Mouse (Mus musculus) right cerebral cortex, postnatal 14 days (tissue): Measurements from ENCODE around the gene Tmeff1.
A peak's percentile ranks its signal among the peaks of the same experiment; 100 is the strongest.

Experiments used
- DNase-seq: peaks from one replicate; pipeline ENCODE4 v3.0.0; 2022

Gene Tmeff1

DNA sequence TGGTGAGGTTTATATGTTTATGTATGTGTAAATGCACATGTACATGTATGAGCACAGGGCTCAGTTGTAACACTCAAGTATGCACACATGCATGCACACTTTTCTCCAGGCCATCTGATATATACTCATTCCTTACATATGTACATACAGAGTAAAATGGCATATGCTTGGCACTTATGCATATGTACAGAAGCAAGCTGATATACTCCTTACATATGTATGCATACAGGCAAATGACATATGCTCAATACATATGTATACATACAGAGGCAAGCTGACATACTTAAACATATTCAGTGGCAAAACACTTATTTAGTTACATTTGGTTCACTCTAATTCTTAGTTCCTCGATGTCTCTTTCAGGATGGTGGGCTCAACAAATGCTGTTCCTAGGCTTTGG is 7.1 kb upstream of the Tmeff1 start:
- no peak for DNase-seq

DNA sequence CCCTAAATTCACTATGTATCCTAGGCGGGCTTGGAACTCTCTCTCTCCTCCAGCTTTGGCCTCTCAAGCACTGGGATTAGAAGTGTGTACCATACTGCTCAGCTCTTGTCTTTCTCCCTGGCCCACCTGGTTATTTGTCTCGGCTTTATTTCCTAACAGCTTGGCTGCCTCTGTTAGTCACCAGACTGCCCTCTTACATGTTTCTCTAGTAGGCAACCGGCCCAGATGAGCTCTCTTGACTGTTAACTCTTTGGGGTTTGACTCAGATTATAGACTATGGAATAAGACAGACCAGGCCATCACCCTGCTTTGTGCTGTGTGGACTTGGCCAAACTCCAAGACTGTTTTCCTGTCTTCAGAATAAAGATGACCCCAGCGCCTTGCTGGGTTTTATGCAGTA is 6.6 kb upstream of the Tmeff1 start:
- no peak for DNase-seq

DNA sequence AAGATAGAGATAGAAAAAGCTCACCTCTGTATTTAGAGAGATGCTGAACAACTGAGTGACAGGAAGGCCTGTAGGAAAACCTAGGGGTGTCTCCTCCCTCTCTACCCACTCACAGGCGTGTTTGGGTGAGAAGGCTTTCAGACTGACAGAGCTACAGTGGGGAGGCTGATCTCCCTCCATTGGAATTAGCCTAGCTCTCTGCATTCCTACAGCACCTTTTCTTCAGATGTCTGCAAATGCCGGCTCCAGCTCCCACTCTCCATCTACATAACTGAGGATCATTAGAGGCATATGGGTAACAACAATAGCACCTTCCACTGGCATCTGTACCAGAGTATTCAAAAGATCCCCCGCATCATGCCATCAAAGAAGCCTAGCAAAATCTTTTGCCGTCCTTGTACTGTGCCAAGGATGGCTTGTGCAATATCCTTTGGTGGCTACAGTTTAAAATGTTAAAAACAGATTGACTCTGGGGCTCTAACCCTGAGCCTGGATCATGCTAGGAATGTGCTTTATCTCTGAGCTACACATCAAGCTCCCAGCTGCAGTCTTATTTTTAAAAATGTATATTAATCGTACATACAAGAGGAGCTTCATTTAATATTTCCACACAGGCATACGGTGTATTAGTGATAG is 5.4 kb upstream of the Tmeff1 start:
- DNase-seq, result no peak

GRCm38 (mm10) chr4:48581201-48581600 is 3.8 kb upstream of the Tmeff1 start:
- DNase-seq, result no peak

- no peak for DNase-seq
Observed at GRCm38 (mm10) chr4:48581993-48582392, 3.0 kb upstream of the Tmeff1 start.

DNA sequence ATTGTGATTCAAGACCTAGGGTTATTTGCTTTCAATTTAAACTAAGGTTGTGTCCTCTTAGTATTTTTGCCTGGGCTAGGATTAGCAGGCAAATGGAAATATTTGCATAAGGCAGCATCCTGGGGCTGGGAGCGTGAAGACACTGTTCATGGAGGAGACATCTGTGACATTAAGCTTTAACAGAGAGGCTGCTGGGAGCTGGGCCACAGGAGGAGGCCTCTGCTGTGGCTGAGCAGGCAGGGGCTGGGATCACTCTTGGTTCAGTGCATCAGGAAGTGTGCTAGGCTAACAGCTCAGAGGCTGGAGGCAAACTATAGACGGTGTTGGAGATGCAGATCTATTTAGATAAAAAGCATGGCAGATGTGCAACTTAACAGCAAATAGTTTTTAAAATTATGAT is 2.0 kb upstream of the Tmeff1 start:
- no peak for DNase-seq

- DNase-seq, result peak; percentile 51
Observed at GRCm38 (mm10) chr4:48585241-48586098, 496 bp downstream of the Tmeff1 start.

GRCm38 (mm10) chr4:48586099-48586821 is 1.3 kb downstream of the Tmeff1 start:
- DNase-seq, result no peak

GRCm38 (mm10) chr4:48587526-48587925 is 2.6 kb downstream of the Tmeff1 start:
- DNase-seq, result no peak

- no peak for DNase-seq
Observed at GRCm38 (mm10) chr4:48588576-48588975, 3.6 kb downstream of the Tmeff1 start.

GRCm38 (mm10) chr4:48590862-48591261 is 5.9 kb downstream of the Tmeff1 start:
- DNase-seq, result no peak

GRCm38 (mm10) chr4:48591390-48591789 is 6.4 kb downstream of the Tmeff1 start:
- DNase-seq, result no peak

- DNase-seq, result no peak
Observed at GRCm38 (mm10) chr4:48592328-48592727, 7.4 kb downstream of the Tmeff1 start.

- no peak for DNase-seq
Observed at GRCm38 (mm10) chr4:48592844-48593243, 7.9 kb downstream of the Tmeff1 start.

GRCm38 (mm10) chr4:48596111-48596510 is 11.1 kb downstream of the Tmeff1 start:
- DNase-seq, result no peak

DNA sequence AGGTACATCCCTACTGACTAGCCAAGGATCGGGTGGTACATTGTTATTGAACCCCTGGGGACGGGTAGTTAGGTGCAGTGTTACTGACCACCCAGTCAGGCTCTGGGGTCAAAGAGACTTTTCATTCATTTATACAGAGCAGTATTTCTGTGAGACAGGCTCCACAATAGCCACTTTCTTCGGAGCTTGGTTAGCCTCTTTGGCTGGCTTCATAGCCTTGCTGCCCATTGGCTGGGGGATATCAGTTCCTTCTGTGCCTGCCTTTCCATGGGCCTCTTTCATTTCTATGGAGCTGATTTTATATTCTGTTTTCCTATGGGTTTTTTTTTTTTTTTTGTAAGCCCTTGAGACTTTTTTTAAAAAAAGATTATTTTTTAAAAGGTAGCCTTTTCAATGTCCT is 20.7 kb downstream of the Tmeff1 start:
- no peak for DNase-seq

DNA sequence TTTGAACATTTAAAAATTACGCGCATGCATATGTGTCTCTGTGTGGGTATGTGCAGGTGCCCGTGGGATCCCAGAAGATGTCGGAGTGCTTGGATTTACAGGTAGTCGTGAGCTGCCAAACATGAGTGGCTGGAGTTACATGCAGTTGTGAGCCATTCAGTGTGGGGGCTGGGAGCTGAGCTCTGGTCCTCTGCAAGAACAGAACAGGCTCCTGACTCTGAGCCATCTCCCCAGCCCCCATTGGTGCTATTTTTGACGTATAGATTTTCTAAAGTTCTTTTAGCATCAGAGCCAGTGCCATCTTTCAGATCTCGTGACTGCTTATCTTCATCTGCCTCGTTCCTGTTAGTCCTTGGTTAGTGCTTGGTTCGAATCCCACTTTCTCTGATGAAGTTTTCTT is 24.5 kb downstream of the Tmeff1 start:
- peak; percentile 48 for DNase-seq

DNA sequence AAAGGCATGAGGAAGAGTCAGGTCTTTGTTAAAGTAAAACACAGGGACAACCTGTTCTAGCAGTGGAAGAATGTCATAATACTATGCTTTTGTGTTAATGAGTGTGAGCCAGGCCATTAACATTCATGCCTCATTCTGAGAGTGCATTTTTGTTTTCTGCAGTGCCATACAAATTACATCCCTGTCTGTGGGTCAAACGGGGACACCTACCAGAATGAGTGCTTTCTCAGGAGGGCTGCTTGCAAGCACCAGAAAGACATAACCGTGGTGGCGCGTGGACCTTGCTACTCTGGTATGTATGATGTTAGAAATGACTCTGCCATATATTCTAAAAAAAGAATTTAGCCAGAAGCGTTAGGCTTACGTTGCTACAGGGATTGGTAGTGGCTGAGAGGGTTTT is 25.3 kb downstream of the Tmeff1 start:
- DNase-seq, result no peak

- no peak for DNase-seq
Observed at GRCm38 (mm10) chr4:48615483-48615882, 30.5 kb downstream of the Tmeff1 start.

DNA sequence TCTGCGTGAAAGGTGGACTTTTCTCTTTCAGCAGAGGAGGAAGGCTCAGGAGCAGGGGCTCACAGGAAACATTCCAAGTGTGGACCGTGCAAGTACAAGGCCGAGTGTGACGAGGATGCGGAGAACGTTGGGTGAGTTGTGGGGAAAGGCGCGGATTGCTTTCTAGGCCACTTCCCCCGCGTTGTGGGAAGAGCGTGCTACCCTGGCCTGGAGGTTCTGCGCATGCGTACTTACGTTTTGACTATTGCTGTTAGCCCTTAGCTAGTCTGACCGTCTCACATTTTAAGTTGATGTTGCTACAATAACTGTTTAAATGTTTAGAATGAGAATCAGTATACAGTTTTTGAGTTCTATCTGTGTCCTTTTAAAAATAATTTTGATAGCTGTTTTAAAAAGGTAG is 32.2 kb downstream of the Tmeff1 start:
- DNase-seq, result no peak

DNA sequence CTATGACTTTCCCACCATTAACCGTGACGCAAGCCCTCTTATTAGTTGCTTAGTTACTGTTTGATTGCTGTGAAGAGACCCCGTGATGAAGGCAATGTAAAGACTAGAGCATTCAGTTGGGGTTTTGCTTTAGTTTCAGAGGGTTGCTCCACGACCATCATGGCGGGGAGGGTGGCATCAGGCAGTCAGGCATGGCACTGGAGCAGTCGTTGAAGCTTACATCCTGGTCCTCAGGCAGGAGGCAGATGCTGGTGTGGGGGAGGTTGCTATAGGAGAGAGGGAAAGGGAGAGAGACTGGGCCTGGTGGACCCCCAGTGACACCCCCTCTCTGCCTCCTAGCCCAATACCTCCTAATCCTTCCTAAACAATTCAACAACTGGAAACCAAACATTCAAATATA is 35.1 kb downstream of the Tmeff1 start:
- no peak for DNase-seq

DNA sequence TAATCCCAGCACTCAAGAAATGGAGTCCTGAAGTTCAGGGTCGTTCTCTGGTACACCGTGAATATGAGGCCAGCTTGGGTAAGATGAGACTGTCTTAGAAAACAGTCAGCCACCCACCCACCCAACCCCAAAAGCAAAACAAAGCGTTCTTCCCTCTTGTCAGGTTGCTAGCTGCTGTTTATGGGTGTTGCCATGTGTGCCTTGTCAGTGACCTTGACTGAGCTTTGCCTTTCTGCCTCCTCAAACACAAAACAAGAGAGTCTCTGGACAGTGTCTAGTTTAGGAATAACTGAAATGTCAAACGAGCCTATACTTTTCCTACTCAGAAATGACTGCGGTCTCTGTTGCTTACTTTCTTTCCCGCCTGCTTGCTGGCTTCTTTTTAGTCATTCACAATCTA is 37.3 kb downstream of the Tmeff1 start:
- DNase-seq, result no peak

DNA sequence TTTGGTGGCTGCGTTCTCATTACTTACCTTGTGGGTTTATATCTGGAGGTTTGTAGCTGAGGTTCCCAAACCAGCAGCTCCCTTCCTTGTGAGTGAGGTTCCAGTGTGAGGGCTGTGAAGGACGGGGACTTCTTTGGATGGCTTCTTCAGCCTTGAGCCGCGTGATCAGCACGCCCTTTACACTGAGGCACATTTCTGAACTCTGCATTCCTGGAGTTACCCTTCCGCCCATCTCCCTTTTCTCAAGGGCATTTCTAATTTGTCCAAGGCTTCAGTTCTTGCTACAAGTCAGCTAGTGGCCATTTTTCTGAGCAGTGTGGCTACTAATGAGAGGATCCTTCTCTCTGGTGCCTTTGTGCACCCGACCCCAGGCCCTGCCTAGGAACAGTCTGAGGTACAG is 38.0 kb downstream of the Tmeff1 start:
- DNase-seq, result no peak

DNA sequence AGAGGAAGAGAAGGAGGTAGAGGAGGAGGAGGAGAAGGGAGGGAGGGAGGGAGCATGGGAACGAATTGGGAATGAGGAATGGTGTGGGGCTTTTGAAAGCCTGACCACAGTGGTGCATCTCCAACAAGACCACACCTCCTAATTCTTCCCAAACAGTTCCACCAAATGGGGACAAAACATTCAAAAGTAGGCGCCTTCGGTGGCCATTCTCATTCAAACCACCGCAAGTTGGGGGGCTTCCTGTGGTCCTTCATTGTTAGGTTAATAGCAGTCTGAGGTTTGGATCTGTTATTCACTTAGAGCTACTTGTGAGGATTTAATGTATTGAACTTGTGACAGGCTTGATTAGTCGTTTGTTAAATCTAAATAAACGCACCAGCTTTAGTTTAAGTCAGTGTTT is 40.0 kb downstream of the Tmeff1 start:
- no peak for DNase-seq
